Mouse (Mus musculus): ENCODE results near the gene Spz1. TPM values are rescaled to one million over a fixed set of nuclear protein-coding genes. Genes with fewer than 3 reads are reported as not detected.

Spz1 gene
- total and polyA plus RNA-seq, 2 experiments, result not detected

- TF ChIP-seq CTCF (IDR thresholded peaks at IDR 0.05; ENCODE audit: low read depth, low read length) (no peak), POLR2A (IDR thresholded peaks at IDR 0.05; ENCODE audit: extremely low read depth, insufficient read depth, low read length) (no peak)
- Histone ChIP-seq H3K4me1 (ENCODE audit: control insufficient read depth, insufficient read depth, low read length) (no peaks in the 10 kb centered on the region), H3K27ac (replicated peaks; ENCODE audit: insufficient read depth, low read depth, low read length) (no peak overlapping the region), H3K9ac (ENCODE audit: low read depth, low read length) (no peak overlapping the region), H3K4me3 (ENCODE audit: insufficient read depth, low read depth, low read length) (no peak overlapping the region), H3K36me3 (ENCODE audit: control insufficient read depth, insufficient read depth, low read length) (no peaks in the 10 kb centered on the region), H3K79me2 (ENCODE audit: control insufficient read depth, insufficient read depth, low read length) (no peaks in the 10 kb centered on the region), H3K27me3 (ENCODE audit: control insufficient read depth, insufficient read depth, low read length) (no peaks in the 10 kb centered on the region)
- peak; percentile 83 for DNase-seq (ENCODE audit: extremely low read depth, low read depth, low spot score)
Measured at GRCm38 (mm10) chr13:92589255-92589654, 13.3 kb upstream of the Spz1 start.

GRCm38 (mm10) chr13:92588704-92589103 lies 12.7 kb upstream of the Spz1 start:
- Histone ChIP-seq H3K36me3 (ENCODE audit: control insufficient read depth, insufficient read depth, low read length) (no peaks in the 10 kb centered on the region), H3K27me3 (ENCODE audit: control insufficient read depth, insufficient read depth, low read length) (no peaks in the 10 kb centered on the region), H3K27ac (replicated peaks; ENCODE audit: insufficient read depth, low read depth, low read length) (no peak overlapping the region), H3K4me3 (ENCODE audit: insufficient read depth, low read depth, low read length) (no peak overlapping the region), H3K9ac (ENCODE audit: low read depth, low read length) (no peak overlapping the region), H3K79me2 (ENCODE audit: control insufficient read depth, insufficient read depth, low read length) (no peaks in the 10 kb centered on the region), H3K4me1 (ENCODE audit: control insufficient read depth, insufficient read depth, low read length) (no peaks in the 10 kb centered on the region)
- DNase-seq (ENCODE audit: extremely low read depth, low read depth, low spot score), result no peak
- TF ChIP-seq POLR2A (IDR thresholded peaks at IDR 0.05; ENCODE audit: extremely low read depth, insufficient read depth, low read length), result no peak
- TF ChIP-seq CTCF (IDR thresholded peaks at IDR 0.05; ENCODE audit: low read depth, low read length), result no peak
- 37% methylated on average over 3 of the region's 3 CpGs for WGBS

GRCm38 (mm10) chr13:92584094-92584717 lies 8.2 kb upstream of the Spz1 start:
- Histone ChIP-seq H3K4me3 (ENCODE audit: insufficient read depth, low read depth, low read length) (no peak overlapping the region), H3K79me2 (ENCODE audit: control insufficient read depth, insufficient read depth, low read length) (no peaks in the 10 kb centered on the region), H3K27ac (replicated peaks; ENCODE audit: insufficient read depth, low read depth, low read length) (no peak overlapping the region), H3K27me3 (ENCODE audit: control insufficient read depth, insufficient read depth, low read length) (no peaks in the 10 kb centered on the region), H3K9ac (ENCODE audit: low read depth, low read length) (no peak overlapping the region), H3K36me3 (ENCODE audit: control insufficient read depth, insufficient read depth, low read length) (no peaks in the 10 kb centered on the region), H3K4me1 (ENCODE audit: control insufficient read depth, insufficient read depth, low read length) (peaks cover 5% of the 10 kb centered on the region; the same call in 1 of the 2 replicates)
- TF ChIP-seq POLR2A (IDR thresholded peaks at IDR 0.05; ENCODE audit: extremely low read depth, insufficient read depth, low read length) (no peak), CTCF (IDR thresholded peaks at IDR 0.05; ENCODE audit: low read depth, low read length) (no peak)
- no peak for DNase-seq (ENCODE audit: extremely low read depth, low read depth, low spot score)
- 79% methylated on average over 8 of the region's 8 CpGs for WGBS

GRCm38 (mm10) chr13:92580220-92581043 lies 4.5 kb upstream of the Spz1 start:
- H3K9ac ChIP-seq (ENCODE audit: low read depth, low read length), result peak overlapping the region; percentile 43; the same call in 1 of the 2 replicates
- H3K27me3 ChIP-seq (ENCODE audit: control insufficient read depth, insufficient read depth, low read length), result peaks cover 2% of the 10 kb centered on the region; the same call in 1 of the 2 replicates
- no peaks in the 10 kb centered on the region for H3K36me3 ChIP-seq (ENCODE audit: control insufficient read depth, insufficient read depth, low read length)
- H3K79me2 ChIP-seq (ENCODE audit: control insufficient read depth, insufficient read depth, low read length), result no peaks in the 10 kb centered on the region
- 0 out of 2 replicates have a peak overlapping the region, but pooled peaks have one; percentile 3 for H3K4me3 ChIP-seq (ENCODE audit: insufficient read depth, low read depth, low read length)
- TF ChIP-seq CTCF (IDR thresholded peaks at IDR 0.05; ENCODE audit: low read depth, low read length) (peak; percentile 58), POLR2A (IDR thresholded peaks at IDR 0.05; ENCODE audit: extremely low read depth, insufficient read depth, low read length) (no peak)
- H3K4me1 ChIP-seq (ENCODE audit: control insufficient read depth, insufficient read depth, low read length), result peaks cover 5% of the 10 kb centered on the region; the same call in 1 of the 2 replicates
- DNase-seq (ENCODE audit: extremely low read depth, low read depth, low spot score), result peak; percentile 92
- peak overlapping the region; percentile 34 for H3K27ac ChIP-seq (replicated peaks; ENCODE audit: insufficient read depth, low read depth, low read length)
- WGBS, result 10% methylated on average over 10 of the region's 10 CpGs

- H3K79me2 ChIP-seq (ENCODE audit: control insufficient read depth, insufficient read depth, low read length), result no peaks in the 10 kb centered on the region
- H3K36me3 ChIP-seq (ENCODE audit: control insufficient read depth, insufficient read depth, low read length), result no peaks in the 10 kb centered on the region
- H3K4me1 ChIP-seq (ENCODE audit: control insufficient read depth, insufficient read depth, low read length), result peaks cover 5% of the 10 kb centered on the region; the same call in 1 of the 2 replicates
- H3K4me3 ChIP-seq (ENCODE audit: insufficient read depth, low read depth, low read length), result no peak overlapping the region
- no peak for TF ChIP-seq CTCF (IDR thresholded peaks at IDR 0.05; ENCODE audit: low read depth, low read length)
- TF ChIP-seq POLR2A (IDR thresholded peaks at IDR 0.05; ENCODE audit: extremely low read depth, insufficient read depth, low read length), result no peak
- H3K27me3 ChIP-seq (ENCODE audit: control insufficient read depth, insufficient read depth, low read length), result peaks cover 2% of the 10 kb centered on the region; the same call in 1 of the 2 replicates
- H3K27ac ChIP-seq (replicated peaks; ENCODE audit: insufficient read depth, low read depth, low read length), result no peak overlapping the region
- 79% methylated on average over 4 of the region's 4 CpGs for WGBS
- H3K9ac ChIP-seq (ENCODE audit: low read depth, low read length), result no peak overlapping the region
- DNase-seq (ENCODE audit: extremely low read depth, low read depth, low spot score), result no peak
Measured at GRCm38 (mm10) chr13:92578210-92578609, 2.2 kb upstream of the Spz1 start.
